Mouse (Mus musculus) liver, embryonic 11.5 days (tissue): ENCODE measurements around the gene Ppm1b. TPM values are rescaled to one million over a fixed set of nuclear protein-coding genes. Genes with fewer than 3 reads are reported as not detected.

ENCODE experiments used
- ATAC-seq: fragments of 200-750 bp; cut with Nextera tagmentation; replicated peaks from 2 replicates; pipeline ENCODE4 v1.8.0; 2017; ENCODE audit warnings: moderate number of reproducible peaks, mild to moderate bottlenecking, moderate TSS enrichment, moderate library complexity; ENCODE audit not compliant: low FRiP score
- DNase-seq: peaks from one replicate; pipeline ENCODE4 v3.0.0-alpha.2; 2017; ENCODE audit warnings: low spot score
- H3K27ac ChIP-seq: fragments of 300-500 bp; sonication (generic); 2 replicates; pipeline ENCODE4 v1.5.1; 2014; ENCODE audit warnings: mild to moderate bottlenecking, low read depth, low read length, control low read depth
- H3K27me3 ChIP-seq: fragments of 300-500 bp; sonication (generic); replicated peaks from 2 replicates; pipeline ENCODE4 v1.6.1; 2014; ENCODE audit warnings: low read length, mixed read lengths; ENCODE audit not compliant: control insufficient read depth, insufficient read depth
- H3K36me3 ChIP-seq: fragments of 300-500 bp; sonication (generic); 2 replicates; pipeline ENCODE4 v1.6.1; 2014; ENCODE audit warnings: mild to moderate bottlenecking, low read length, moderate library complexity, mixed read lengths; ENCODE audit not compliant: control insufficient read depth, insufficient read depth
- H3K4me1 ChIP-seq: fragments of 300-500 bp; sonication (generic); replicated peaks from 2 replicates; pipeline ENCODE4 v1.6.1; 2014; ENCODE audit warnings: low read length, mixed read lengths; ENCODE audit not compliant: control insufficient read depth, insufficient read depth
- H3K4me2 ChIP-seq: fragments of 300-500 bp; sonication (generic); 2 replicates; pipeline ENCODE4 v1.6.1; 2014; ENCODE audit warnings: mild to moderate bottlenecking, control low read depth, moderate library complexity
- H3K4me3 ChIP-seq: fragments of 300-500 bp; sonication (generic); 2 replicates; pipeline ENCODE4 v1.5.1; 2014; ENCODE audit warnings: low read depth, low read length, control low read depth
- H3K9ac ChIP-seq: fragments of 300-500 bp; sonication (generic); 2 replicates; pipeline ENCODE4 v1.6.1; 2014; ENCODE audit warnings: low read depth, low read length, control low read depth
- H3K9me3 ChIP-seq: fragments of 300-500 bp; sonication (generic); 2 replicates; pipeline ENCODE4 v1.6.1; 2016; ENCODE audit warnings: low read length, inconsistent platforms, mixed read lengths; ENCODE audit not compliant: control insufficient read depth
- WGBS: fragments of 180-500 bp; shearing (Covaris S2); extraction: QIAGEN DNeasy Blood & Tissue Kit; methylation state at CpG from one replicate; pipeline ENCODE4 v1.1.7; 2014; 5-methylcytosine and 5-hydroxymethylcytosine counted together
- polyA plus RNA-seq: library from polyadenylated mRNA; unstranded; fragments of >200 nt; fragmentation: Nextera tagmentation; extraction: Ambion mirVana; gene quantifications from 2 replicates; pipeline ENCODE4 v1.2.1, GENCODE M21; 2014

The Ppm1b gene
- polyA plus RNA-seq, 1 experiment from 2014 or later = 73.2 TPM

DNA sequence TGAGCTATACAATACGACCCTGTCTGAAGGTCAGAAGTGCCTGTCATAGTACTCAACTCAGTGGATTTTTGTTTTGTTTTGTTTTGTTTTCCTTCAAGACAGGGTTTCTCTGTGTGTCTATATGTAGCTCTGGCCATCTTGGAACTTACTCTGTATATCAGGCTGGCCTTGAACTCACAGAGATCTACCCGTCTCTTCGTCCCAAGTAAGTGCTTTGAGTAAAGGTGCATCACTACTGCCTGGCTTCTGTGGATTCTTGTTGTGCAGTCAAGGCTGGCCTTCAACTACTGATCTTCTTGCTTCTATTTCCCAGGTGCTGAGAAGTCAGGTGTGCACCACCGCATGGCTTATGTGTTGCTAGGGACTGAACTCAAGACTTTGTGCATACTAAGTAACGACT, 4.0 kb upstream of the Ppm1b start:
- H3K9me3 ChIP-seq = no peaks in the 10 kb centered on the region
- no peak overlapping the region for H3K9ac ChIP-seq
- no peak overlapping the region for H3K27ac ChIP-seq
- H3K4me3 ChIP-seq = no peak overlapping the region
- H3K27me3 ChIP-seq = no peaks in the 10 kb centered on the region
- H3K36me3 ChIP-seq = no peaks in the 10 kb centered on the region
- H3K4me2 ChIP-seq = no peak overlapping the region
- 89% methylated on average over 5 of the region's 5 CpGs for WGBS
- no peak for DNase-seq
- H3K4me1 ChIP-seq = peaks cover 7% of the 10 kb centered on the region
- no peak for ATAC-seq

DNA sequence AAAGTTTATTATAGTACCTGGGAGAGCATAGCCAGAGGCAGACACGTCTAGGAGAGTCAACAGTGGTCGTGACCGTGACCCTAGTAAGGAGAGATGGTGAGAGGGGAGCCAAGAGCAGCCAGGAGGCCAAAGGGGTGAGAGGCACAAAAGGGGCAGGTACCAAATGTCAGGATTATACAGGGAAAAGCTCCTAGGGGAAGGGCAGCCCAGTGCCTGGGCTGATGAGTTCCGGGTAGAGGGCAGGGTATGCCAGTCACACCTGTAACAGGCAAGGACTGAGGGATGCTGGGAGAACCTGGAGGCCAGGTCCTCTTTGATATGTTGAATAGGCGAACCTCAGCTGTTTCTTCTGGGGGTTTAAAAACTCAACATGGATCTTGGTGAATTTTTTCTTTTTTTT, 2.8 kb upstream of the Ppm1b start:
- Histone ChIP-seq H3K27me3 (no peaks in the 10 kb centered on the region), H3K9ac (no peak overlapping the region), H3K9me3 (no peaks in the 10 kb centered on the region), H3K4me1 (peaks cover 7% of the 10 kb centered on the region), H3K4me2 (no peak overlapping the region), H3K4me3 (no peak overlapping the region), H3K27ac (no peak overlapping the region), H3K36me3 (no peaks in the 10 kb centered on the region)
- DNase-seq = no peak
- WGBS = 84% methylated on average over 5 of the region's 5 CpGs
- no peak for ATAC-seq

DNA sequence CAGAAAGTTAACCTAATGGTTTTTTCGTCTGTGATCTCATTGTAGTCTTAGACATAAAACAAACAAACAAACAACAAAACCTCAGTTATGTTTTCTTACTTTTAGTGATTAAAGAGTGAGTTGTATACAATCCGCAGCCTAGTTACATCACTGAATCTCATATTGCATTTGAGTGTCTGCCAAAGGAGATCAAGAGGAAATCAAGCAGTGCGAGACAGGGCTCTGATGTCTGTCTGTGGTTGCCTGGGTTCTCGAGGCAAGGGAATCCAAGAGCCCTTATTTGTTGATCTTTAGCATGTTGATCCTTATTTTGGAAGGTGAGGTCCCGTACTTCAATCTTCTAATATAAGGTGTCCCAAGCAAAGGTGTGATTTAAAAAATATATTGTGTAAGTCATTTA, 1.7 kb upstream of the Ppm1b start:
- DNase-seq = no peak
- H3K36me3 ChIP-seq = no peaks in the 10 kb centered on the region
- H3K27ac ChIP-seq = no peak overlapping the region
- no peaks in the 10 kb centered on the region for H3K9me3 ChIP-seq
- ATAC-seq = no peak
- no peak overlapping the region for H3K9ac ChIP-seq
- H3K4me2 ChIP-seq = no peak overlapping the region
- H3K4me1 ChIP-seq = peaks cover 11% of the 10 kb centered on the region
- no peaks in the 10 kb centered on the region for H3K27me3 ChIP-seq
- 88% methylated on average over 5 of the region's 5 CpGs for WGBS
- H3K4me3 ChIP-seq = no peak overlapping the region

DNA sequence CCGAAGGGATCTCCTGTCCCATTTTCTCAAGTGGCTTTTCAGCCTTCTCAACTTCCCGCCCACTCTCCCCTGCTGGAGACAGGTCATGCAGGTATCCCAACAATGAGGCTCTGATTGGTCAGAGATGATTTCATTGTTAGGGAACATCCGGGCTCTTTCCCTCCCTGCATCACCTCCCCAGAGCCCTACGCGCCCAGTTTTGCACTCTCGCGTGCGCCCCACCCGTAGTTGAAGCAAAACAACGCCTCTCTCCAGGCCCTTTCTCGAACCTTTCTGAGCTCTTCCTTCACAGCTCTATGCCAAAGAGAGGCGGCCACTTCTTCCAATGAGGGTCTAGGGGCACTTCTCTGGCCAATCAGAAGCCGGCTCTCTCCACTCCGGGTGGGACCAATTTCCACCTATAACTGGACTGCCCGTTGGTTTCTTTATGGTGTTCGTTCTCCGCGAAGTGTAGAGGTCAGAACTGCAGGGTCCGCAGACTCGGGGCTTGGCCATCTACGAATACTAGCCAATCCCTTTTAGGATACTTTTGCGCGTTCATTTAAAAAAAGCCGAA, 468 bp downstream of the Ppm1b start:
- Histone ChIP-seq H3K4me2 (peak overlapping the region; percentile 89), H3K4me1 (peaks cover 20% of the 10 kb centered on the region), H3K4me3 (peak overlapping the region; percentile 46), H3K36me3 (no peaks in the 10 kb centered on the region), H3K9me3 (no peaks in the 10 kb centered on the region), H3K9ac (peak overlapping the region; percentile 75), H3K27me3 (no peaks in the 10 kb centered on the region), H3K27ac (peak overlapping the region; percentile 79)
- ATAC-seq (peak; percentile 86), DNase-seq (peak; percentile 92)
- WGBS = under 1% methylated on average over 24 of the region's 24 CpGs

DNA sequence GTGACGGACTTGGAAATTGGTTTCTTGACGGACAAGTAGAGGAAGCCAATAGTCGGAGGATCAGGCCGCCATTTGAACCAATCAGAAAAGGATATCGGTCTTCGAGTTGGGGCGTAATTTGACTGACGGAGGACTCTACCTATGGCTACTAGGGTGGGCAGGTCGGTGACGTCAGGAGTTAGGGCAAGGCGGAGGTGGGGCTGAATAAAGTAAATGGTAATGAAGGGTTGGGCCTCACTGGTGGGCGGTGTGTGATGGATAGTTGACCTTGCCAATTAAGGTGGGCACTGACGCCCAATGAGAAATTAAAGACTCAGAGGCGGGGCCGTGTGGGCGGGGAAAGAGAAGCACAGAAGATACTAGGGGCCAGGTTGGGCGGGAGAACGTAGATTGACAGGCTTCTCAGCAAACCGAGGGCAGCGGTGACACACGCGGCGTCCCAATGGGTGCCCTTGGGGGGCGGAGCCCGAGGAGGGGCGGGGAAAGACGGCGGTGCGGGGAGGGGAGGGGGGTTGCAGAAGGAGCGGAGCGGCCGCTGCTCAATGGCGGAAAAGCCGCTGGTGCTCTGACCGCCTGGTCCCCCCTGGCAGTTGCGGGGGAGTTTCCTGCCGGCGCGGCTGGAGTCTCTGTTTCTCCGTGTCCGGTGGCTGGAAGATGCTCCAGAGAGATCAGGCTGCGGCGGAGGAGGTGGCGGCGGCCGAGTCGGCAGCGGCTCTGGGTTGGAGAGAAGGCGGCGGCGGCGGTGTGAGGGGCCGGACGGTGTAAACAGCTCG, 1.1 kb downstream of the Ppm1b start:
- DNase-seq (peak; percentile 97), ATAC-seq (peak; percentile 97)
- H3K4me1 ChIP-seq = peaks cover 20% of the 10 kb centered on the region
- H3K36me3 ChIP-seq = no peaks in the 10 kb centered on the region
- under 1% methylated on average over 53 of the region's 55 CpGs for WGBS
- peak overlapping the region; percentile 99 for H3K4me3 ChIP-seq
- peak overlapping the region; percentile 99 for H3K9ac ChIP-seq
- no peaks in the 10 kb centered on the region for H3K9me3 ChIP-seq
- peak overlapping the region; percentile 89 for H3K4me2 ChIP-seq
- no peaks in the 10 kb centered on the region for H3K27me3 ChIP-seq
- H3K27ac ChIP-seq = peak overlapping the region; percentile 94

DNA sequence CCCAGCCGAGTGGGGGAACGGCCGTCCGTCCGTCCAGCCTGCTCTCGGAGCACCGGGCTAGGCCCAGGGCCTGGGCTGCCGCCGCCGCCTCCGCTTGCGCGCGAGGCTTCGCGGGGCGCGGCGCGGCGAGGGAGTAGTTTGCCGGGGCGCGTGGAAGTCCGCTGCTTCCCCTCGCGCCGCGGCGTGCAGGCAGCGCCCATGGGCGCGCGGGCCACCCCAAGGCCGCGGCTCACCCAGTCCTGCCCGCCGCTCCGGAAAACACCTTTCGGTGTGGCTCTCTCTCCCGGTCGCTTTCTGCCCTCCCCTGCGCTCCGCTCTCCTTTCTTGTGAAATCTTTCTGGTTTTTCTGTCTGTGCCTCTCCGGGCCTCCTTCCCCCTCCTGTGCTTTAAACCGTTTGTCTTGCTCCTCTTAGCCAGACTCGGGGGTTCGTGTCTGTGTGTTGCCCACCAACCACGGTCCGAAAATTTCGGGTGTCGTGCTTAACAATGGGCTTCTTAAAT, 1.9 kb downstream of the Ppm1b start:
- Histone ChIP-seq H3K27ac (peak overlapping the region; percentile 94), H3K9me3 (no peaks in the 10 kb centered on the region), H3K4me1 (peaks cover 20% of the 10 kb centered on the region), H3K36me3 (no peaks in the 10 kb centered on the region), H3K9ac (peak overlapping the region; percentile 99), H3K27me3 (no peaks in the 10 kb centered on the region), H3K4me2 (peak overlapping the region; percentile 83), H3K4me3 (peak overlapping the region; percentile 99)
- ATAC-seq (no peak), DNase-seq (peak; percentile 59)
- under 1% methylated on average over 52 of the region's 52 CpGs for WGBS

DNA sequence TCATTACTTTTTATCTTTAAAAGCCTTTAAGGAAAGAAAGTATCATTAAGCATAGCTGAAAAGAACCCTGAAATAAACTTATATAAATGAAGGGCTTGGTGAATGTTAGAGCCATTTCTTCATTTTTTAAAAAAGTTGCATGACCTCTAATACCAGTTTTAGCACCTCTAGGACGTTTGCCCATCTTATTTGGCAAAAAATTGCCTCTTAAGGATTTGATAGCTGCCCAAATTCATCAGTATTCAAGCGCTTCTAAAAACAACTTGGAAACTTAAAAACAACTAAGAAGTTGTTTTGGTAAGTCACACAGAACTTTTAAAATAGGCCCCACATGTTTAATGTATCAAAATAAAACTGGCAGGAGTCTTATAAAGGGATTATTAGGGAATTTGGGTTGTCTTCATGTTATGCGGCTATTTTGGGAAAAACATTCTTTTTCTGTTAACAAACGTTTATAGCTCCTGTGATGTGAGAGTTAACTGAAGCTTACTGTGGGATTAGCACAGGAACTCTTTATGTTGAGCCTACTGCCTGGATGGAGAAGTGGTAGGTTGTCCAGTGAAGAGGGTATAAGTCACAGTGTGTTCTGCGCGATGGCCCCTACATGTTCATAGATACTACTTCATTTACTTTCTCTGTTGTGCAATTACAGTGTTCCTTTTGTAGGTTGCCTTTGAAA, 2.6 kb downstream of the Ppm1b start:
- Histone ChIP-seq H3K9ac (peak overlapping the region; percentile 99), H3K27me3 (no peaks in the 10 kb centered on the region), H3K27ac (no peak overlapping the region), H3K4me2 (peak overlapping the region; percentile 83), H3K4me1 (peaks cover 20% of the 10 kb centered on the region), H3K36me3 (no peaks in the 10 kb centered on the region; the same call in 1 of the 2 replicates), H3K9me3 (no peaks in the 10 kb centered on the region), H3K4me3 (peak overlapping the region; percentile 99)
- DNase-seq (no peak), ATAC-seq (no peak)
- 23% methylated on average over 6 of the region's 6 CpGs for WGBS

DNA sequence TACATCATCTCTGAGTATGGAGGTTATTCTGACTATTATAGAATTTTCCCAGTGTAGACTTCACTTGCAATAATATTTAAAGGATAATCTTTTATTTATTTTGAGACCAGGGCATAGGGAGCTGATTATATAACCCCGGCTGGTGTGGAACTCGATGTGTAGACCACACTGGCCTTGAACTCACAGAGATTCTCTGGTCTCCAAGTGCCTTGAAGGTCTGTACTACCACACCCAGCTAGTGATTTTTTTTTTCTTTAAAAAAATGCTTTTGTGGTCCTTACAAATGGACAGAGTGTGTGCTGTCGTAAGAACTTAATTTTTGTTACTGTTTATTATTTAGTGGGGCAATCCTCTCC, 3.1 kb downstream of the Ppm1b start:
- no peak overlapping the region for H3K27ac ChIP-seq
- no peaks in the 10 kb centered on the region for H3K9me3 ChIP-seq
- WGBS = 54% methylated on average over 3 of the region's 3 CpGs
- peak overlapping the region; percentile 22; the same call in 1 of the 2 replicates for H3K9ac ChIP-seq
- H3K4me1 ChIP-seq = peaks cover 20% of the 10 kb centered on the region
- H3K27me3 ChIP-seq = no peaks in the 10 kb centered on the region
- H3K4me3 ChIP-seq = peak overlapping the region; percentile 99
- DNase-seq (no peak), ATAC-seq (no peak)
- no peaks in the 10 kb centered on the region; the same call in 1 of the 2 replicates for H3K36me3 ChIP-seq
- H3K4me2 ChIP-seq = peak overlapping the region; percentile 83
